Mouse (Mus musculus): ENCODE results near the gene Thsd7a. TPM values are rescaled to one million over a fixed set of nuclear protein-coding genes. Genes with fewer than 3 reads are reported as not detected.

The Thsd7a gene
- polyA plus RNA-seq, 1 experiment = 8.9 TPM

DNA sequence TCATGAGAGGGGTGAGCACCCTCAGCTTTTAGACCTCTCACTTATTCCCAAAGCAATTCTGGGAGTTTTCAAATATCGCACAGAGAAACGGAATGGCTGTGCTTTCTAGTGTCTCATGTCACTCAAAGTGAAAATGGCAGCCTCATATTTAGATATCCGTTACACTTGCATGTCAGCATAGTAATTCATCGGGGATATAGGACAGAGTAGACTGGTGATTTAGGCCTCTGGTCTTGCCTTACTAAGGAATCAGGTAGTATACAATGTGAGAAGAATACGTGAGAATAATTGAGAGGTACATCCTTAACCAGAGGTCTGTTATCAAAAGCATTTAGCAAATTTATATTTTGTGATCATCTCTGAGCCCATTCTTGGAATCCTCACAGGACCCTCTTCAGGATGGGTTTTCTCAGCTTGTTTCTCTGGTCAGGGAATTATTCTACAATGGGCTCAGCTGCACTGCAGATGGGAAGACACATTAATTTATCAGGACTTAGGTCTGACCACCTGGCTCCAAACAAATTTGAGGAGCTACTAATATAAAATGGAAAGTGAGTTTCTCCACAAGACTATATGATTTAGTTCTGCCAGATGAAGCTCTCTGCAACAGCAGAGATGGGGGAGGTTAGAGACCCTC lies 267.6 kb downstream of the Thsd7a start:
- Histone ChIP-seq H3K27ac (ENCODE audit: insufficient read depth, low read length) (no peak overlapping the region), H3K4me3 (ENCODE audit: insufficient read depth, low read length) (no peak overlapping the region), H3K4me1 (ENCODE audit: control insufficient read depth, insufficient read depth, low read length) (no peaks in the 10 kb centered on the region; the same call in 1 of the 2 replicates)
- TF ChIP-seq POLR2A (IDR thresholded peaks at IDR 0.05; ENCODE audit: extremely low read depth, insufficient read depth, low read length) (no peak), CTCF (IDR thresholded peaks at IDR 0.05; ENCODE audit: extremely low read depth, insufficient read depth, low read length) (no peak)

DNA sequence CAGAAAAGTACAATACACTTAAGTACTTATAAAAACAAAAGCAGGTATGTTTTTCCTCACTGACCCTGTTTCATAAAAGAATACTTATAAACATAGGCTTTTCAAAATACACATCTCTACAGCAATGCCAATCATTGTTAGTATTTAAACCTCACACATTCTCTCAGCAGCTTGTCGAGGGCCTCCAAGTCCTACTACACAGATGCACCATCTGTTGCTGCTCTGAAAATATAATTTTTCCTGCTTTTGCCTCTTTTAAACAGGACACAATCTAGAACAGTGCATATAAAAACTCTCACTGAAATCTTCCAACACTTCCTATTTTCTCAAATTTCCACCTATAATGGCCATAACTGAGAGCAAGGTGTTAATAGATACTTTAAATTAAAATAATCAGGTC lies 270.9 kb downstream of the Thsd7a start:
- H3K4me3 ChIP-seq (ENCODE audit: insufficient read depth, low read length) = no peak overlapping the region
- TF ChIP-seq POLR2A (IDR thresholded peaks at IDR 0.05; ENCODE audit: extremely low read depth, insufficient read depth, low read length) (no peak), CTCF (IDR thresholded peaks at IDR 0.05; ENCODE audit: extremely low read depth, insufficient read depth, low read length) (no peak)
- H3K27ac ChIP-seq (ENCODE audit: insufficient read depth, low read length) = no peak overlapping the region
- H3K4me1 ChIP-seq (ENCODE audit: control insufficient read depth, insufficient read depth, low read length) = no peaks in the 10 kb centered on the region; the same call in 1 of the 2 replicates

DNA sequence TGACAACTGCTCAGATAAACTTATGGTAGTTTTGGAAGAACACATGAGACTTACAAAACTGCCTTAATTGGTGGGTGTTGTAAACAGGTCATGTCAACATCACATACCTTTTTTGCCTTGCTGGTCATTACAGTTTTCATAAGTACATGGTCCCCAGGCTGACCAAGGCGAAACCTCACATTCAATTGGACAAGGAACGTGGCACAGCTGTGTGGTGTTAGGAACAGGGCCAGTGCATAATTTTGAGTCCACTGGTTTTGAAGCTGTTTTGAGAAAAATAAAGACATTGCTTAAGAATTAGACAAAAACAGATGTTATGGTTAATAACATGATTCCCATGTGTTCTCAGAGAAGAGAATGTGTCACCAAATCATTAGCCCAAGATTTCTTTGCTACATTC lies 278.3 kb downstream of the Thsd7a start:
- TF ChIP-seq POLR2A (IDR thresholded peaks at IDR 0.05; ENCODE audit: extremely low read depth, insufficient read depth, low read length) (no peak), CTCF (IDR thresholded peaks at IDR 0.05; ENCODE audit: extremely low read depth, insufficient read depth, low read length) (no peak)
- H3K4me1 ChIP-seq (ENCODE audit: control insufficient read depth, insufficient read depth, low read length) = no peaks in the 10 kb centered on the region; the same call in 1 of the 2 replicates
- H3K4me3 ChIP-seq (ENCODE audit: insufficient read depth, low read length) = no peak overlapping the region
- H3K27ac ChIP-seq (ENCODE audit: insufficient read depth, low read length) = no peak overlapping the region

DNA sequence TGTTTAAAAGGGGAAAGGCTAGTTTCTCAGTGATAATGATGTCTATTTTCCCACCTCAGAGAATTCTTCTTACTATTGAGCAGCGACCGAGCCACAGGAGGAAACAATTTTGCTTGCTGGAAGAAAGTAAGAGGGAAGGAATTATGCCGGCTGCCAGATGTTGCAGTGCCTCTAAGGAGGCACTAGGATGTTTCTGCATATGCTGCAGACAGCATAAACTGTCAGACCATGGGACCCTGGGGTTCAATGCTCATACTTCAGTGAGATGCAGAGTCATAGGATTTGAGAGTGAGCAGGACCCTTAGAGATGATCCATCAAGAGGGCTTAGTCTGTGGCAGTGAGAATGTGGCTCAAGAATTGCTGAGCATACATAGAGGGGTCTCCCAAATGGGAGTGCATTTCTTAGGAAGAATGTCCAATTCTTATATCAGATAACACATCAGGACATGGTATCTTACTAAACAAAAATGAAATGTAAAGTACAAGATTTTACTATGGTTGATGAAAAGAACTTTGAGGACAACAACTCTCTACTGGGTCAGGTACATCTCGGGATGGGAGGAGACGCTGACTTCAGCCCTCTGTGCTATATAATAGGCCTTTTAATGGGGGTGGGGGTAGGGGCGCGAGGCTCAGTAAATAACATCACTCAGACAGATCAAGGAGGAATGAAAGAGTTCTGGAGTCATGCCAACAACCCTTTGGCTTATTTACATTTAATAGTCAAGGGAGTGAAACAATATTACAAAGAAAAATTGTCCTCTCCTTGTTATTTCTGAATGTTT lies 281.7 kb downstream of the Thsd7a start:
- no peak overlapping the region for H3K4me3 ChIP-seq (ENCODE audit: insufficient read depth, low read length)
- TF ChIP-seq CTCF (IDR thresholded peaks at IDR 0.05; ENCODE audit: extremely low read depth, insufficient read depth, low read length) (no peak), POLR2A (IDR thresholded peaks at IDR 0.05; ENCODE audit: extremely low read depth, insufficient read depth, low read length) (no peak)
- no peaks in the 10 kb centered on the region; the same call in 1 of the 2 replicates for H3K4me1 ChIP-seq (ENCODE audit: control insufficient read depth, insufficient read depth, low read length)
- H3K27ac ChIP-seq (ENCODE audit: insufficient read depth, low read length) = 0 out of 2 replicates have a peak overlapping the region, but pooled peaks have one; percentile 81

DNA sequence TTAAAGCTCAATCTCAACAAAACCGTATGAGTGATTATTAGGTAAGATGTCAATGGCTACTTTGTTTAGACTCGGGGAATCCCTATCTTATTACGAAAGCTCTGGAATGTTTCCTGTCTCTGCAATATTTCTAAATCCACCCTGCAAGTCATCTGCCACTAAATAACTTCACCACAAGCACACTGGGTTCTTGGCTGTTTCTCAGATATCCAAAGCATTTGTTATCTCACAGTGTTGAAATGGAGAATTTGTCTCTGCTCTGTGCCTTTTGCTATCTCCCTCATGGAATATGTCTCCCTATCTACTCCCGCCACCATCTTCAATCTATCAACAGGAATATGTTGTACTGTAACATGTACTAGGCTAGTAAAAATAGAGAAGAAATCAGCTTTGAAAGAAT lies 290.4 kb downstream of the Thsd7a start:
- Histone ChIP-seq H3K4me3 (ENCODE audit: insufficient read depth, low read length) (no peak overlapping the region), H3K4me1 (ENCODE audit: control insufficient read depth, insufficient read depth, low read length) (no peaks in the 10 kb centered on the region), H3K27ac (ENCODE audit: insufficient read depth, low read length) (no peak overlapping the region)
- TF ChIP-seq POLR2A (IDR thresholded peaks at IDR 0.05; ENCODE audit: extremely low read depth, insufficient read depth, low read length) (no peak), CTCF (IDR thresholded peaks at IDR 0.05; ENCODE audit: extremely low read depth, insufficient read depth, low read length) (no peak)

DNA sequence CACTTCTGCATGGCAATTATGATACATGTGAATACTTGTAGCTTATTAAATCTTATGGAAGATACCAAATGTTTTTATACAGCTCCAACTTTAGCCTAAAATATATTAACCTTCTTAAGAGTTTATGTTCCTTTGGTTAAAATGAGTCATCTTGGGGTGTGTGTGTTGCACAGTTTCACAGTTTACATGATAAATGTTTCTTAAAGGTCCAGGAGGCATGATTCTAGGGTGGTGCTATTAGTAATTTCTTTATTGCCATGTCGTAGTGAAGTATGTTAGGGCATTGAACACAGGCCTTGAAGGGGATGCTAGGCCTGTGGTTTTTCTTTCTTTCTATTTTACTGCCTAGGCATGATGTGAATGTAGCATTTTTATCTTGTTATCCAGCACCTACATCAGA lies 291.8 kb downstream of the Thsd7a start:
- no peak overlapping the region for H3K4me3 ChIP-seq (ENCODE audit: insufficient read depth, low read length)
- H3K27ac ChIP-seq (ENCODE audit: insufficient read depth, low read length) = no peak overlapping the region
- no peaks in the 10 kb centered on the region for H3K4me1 ChIP-seq (ENCODE audit: control insufficient read depth, insufficient read depth, low read length)
- TF ChIP-seq CTCF (IDR thresholded peaks at IDR 0.05; ENCODE audit: extremely low read depth, insufficient read depth, low read length) (no peak), POLR2A (IDR thresholded peaks at IDR 0.05; ENCODE audit: extremely low read depth, insufficient read depth, low read length) (no peak)

DNA sequence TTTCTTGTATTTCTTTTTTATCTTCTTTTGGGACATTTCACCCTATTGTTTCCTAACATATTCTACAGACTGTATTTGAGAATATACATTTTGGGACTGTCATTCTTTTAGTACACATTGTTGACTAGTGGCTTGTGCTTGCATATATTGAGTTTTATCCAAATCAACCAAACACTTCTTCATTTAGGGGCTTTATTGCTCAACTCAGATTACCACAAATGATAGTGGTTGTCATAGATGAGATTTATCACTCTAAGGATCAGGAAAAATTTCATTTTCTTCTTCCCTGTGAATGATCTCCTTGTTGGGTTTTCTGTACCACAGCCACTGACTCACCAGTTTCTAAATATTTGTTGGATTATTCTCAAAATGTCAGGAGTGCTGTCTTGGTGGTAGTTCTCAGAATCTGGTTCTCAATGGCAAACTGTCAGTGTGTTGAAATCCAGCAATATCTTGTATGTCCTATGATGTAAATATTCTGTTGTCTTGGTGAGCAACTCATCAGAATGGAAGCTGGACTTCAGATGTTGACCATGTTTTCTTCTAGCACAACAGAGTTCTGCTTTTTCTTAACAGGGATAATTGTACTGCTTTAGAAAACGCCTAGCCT lies 294.2 kb downstream of the Thsd7a start:
- TF ChIP-seq CTCF (IDR thresholded peaks at IDR 0.05; ENCODE audit: extremely low read depth, insufficient read depth, low read length) (no peak), POLR2A (IDR thresholded peaks at IDR 0.05; ENCODE audit: extremely low read depth, insufficient read depth, low read length) (no peak)
- Histone ChIP-seq H3K4me1 (ENCODE audit: control insufficient read depth, insufficient read depth, low read length) (no peaks in the 10 kb centered on the region), H3K4me3 (ENCODE audit: insufficient read depth, low read length) (no peak overlapping the region), H3K27ac (ENCODE audit: insufficient read depth, low read length) (no peak overlapping the region)

DNA sequence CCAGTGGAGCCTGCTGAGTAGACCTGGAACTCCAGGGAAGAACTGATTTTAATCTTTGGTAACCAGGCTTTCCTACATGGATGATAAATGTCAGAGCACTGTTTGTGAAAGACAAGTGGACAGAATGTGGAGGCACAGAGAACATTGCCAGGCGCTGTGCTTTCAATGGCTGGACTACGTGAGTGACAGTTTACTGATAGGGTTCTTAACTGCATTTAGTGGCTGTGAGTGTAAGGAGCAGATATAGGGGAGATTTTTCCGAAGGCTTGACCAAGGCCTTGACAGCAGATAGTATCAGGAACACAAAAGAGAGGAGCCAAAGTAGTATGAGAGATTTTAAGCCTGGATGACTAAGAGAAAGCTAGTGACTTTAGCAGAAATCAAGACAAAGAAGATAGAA lies 295.1 kb downstream of the Thsd7a start:
- Histone ChIP-seq H3K4me3 (ENCODE audit: insufficient read depth, low read length) (no peak overlapping the region), H3K4me1 (ENCODE audit: control insufficient read depth, insufficient read depth, low read length) (no peaks in the 10 kb centered on the region), H3K27ac (ENCODE audit: insufficient read depth, low read length) (no peak overlapping the region)
- no peak for TF ChIP-seq POLR2A (IDR thresholded peaks at IDR 0.05; ENCODE audit: extremely low read depth, insufficient read depth, low read length)
- TF ChIP-seq CTCF (IDR thresholded peaks at IDR 0.05; ENCODE audit: extremely low read depth, insufficient read depth, low read length) = no peak

DNA sequence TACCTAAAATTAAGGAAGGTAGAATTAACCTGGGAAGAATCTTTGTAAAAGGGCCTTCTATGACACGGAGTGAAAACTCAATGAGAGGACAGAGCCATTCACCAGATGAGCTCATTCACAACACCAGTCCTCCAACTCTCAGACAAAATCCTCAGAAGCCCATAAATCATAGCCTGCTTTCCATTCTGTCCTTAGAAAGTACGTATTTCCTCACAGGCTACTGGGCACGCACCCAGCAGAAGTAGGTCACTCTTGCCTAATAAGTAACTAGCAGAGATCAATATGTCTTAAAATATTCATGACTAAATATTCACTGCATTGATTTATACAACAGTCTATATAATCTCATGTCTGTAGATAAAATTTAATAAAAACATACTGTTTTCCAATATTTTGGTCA lies 300.4 kb downstream of the Thsd7a start:
- Histone ChIP-seq H3K27ac (ENCODE audit: insufficient read depth, low read length) (no peak overlapping the region), H3K4me3 (ENCODE audit: insufficient read depth, low read length) (no peak overlapping the region), H3K4me1 (ENCODE audit: control insufficient read depth, insufficient read depth, low read length) (no peaks in the 10 kb centered on the region)
- TF ChIP-seq CTCF (IDR thresholded peaks at IDR 0.05; ENCODE audit: extremely low read depth, insufficient read depth, low read length) (no peak), POLR2A (IDR thresholded peaks at IDR 0.05; ENCODE audit: extremely low read depth, insufficient read depth, low read length) (no peak)

All from cortical plate, adult 2 months (tissue).